Mouse (Mus musculus) C2C12 (cell line): ENCODE measurements around the gene Tnfrsf13b.

ENCODE experiments used
- CTCF ChIP-seq: IDR thresholded peaks from one replicate; pipeline ENCODE4 v1.5.1; 2011; ENCODE audit not compliant: control insufficient read depth, insufficient read depth, insufficient read length
- MAX ChIP-seq: IDR thresholded peaks from one replicate; pipeline ENCODE4 v1.6.1; 2011; ENCODE audit warnings: mild to moderate bottlenecking, control low read depth
- MYOG ChIP-seq: IDR thresholded peaks from one replicate; pipeline ENCODE4 v1.6.1; 2011; ENCODE audit not compliant: control insufficient read depth, insufficient read length; ENCODE audit errors: extremely low read depth

DNA sequence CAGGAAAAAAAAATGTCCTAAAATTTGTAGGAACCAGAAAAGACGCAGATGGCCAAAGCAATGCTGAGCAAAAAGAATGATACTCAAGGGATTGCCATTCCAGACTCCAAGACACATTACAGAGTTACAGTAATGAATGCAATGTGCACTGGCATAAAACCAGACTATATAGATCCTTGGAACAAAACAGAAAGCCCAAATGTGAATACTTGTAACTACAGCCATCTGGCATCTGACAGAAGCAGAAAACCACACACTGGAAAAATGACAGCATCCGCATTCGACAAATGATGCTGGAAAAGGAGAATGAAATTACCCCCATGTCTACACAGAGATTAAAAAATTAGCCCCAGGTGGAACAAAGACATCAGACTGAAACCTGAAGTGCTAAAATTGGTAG lies 53.8 kb downstream of the Tnfrsf13b start:
- no peak for TF ChIP-seq CTCF
- TF ChIP-seq MYOG: no peak
- TF ChIP-seq MAX: no peak
